Mouse (Mus musculus) kidney, embryonic 14.5 days (tissue): Measurements from ENCODE around the gene Rsf1. TPM values are rescaled to one million over a fixed set of nuclear protein-coding genes. Genes with fewer than 3 reads are reported as not detected.

Experiments used
- ATAC-seq: fragments of 200-750 bp; cut with Nextera tagmentation; 2 replicates; pipeline ENCODE4 v1.8.0; 2017; ENCODE audit warnings: moderate number of reproducible peaks, mild to moderate bottlenecking, moderate TSS enrichment, moderate library complexity; ENCODE audit not compliant: low FRiP score, low TSS enrichment
- H3K27ac ChIP-seq: fragments of 300-500 bp; sonication (generic); 2 replicates; pipeline ENCODE4 v1.5.1; 2014; ENCODE audit warnings: low read depth, mild to moderate bottlenecking, low read length, moderate library complexity, mixed read lengths
- H3K27me3 ChIP-seq: fragments of 300-500 bp; sonication (generic); 2 replicates; pipeline ENCODE4 v1.6.1; 2014; ENCODE audit warnings: mild to moderate bottlenecking, low read length; ENCODE audit not compliant: control insufficient read depth, insufficient read depth
- H3K36me3 ChIP-seq: fragments of 300-500 bp; sonication (generic); 2 replicates; pipeline ENCODE4 v1.6.1; 2014; ENCODE audit warnings: low read length, mixed read lengths; ENCODE audit not compliant: control insufficient read depth, insufficient read depth
- H3K4me1 ChIP-seq: fragments of 300-500 bp; sonication (generic); 2 replicates; pipeline ENCODE4 v1.6.1; 2014; ENCODE audit warnings: low read length, mixed read lengths; ENCODE audit not compliant: control insufficient read depth, insufficient read depth
- H3K4me2 ChIP-seq: fragments of 300-500 bp; sonication (generic); replicated peaks from 2 replicates; pipeline ENCODE4 v1.6.1; 2014; ENCODE audit warnings: low read depth, mild to moderate bottlenecking, low read length
- H3K4me3 ChIP-seq: fragments of 300-500 bp; sonication (generic); 2 replicates; pipeline ENCODE4 v1.5.1; 2014; ENCODE audit warnings: mild to moderate bottlenecking, low read length
- H3K9ac ChIP-seq: fragments of 300-500 bp; sonication (generic); 2 replicates; pipeline ENCODE4 v1.6.1; 2014; ENCODE audit warnings: low read depth, mild to moderate bottlenecking, low read length, moderate library complexity
- H3K9me3 ChIP-seq: fragments of 300-500 bp; sonication (generic); 2 replicates; pipeline ENCODE4 v1.6.1; 2016; ENCODE audit warnings: low read length; ENCODE audit not compliant: control insufficient read depth
- WGBS: fragments of 180-500 bp; shearing (Covaris S2); extraction: QIAGEN DNeasy Blood & Tissue Kit; methylation state at CpG from one replicate; pipeline ENCODE4 v1.1.7; 2014; 5-methylcytosine and 5-hydroxymethylcytosine counted together
- polyA plus RNA-seq: library from polyadenylated mRNA; unstranded; fragments of >200 nt; fragmentation: Nextera tagmentation; extraction: Ambion mirVana; gene quantifications from 2 replicates; pipeline ENCODE4 v1.2.1, GENCODE M21; 2014

Gene Rsf1
- polyA plus RNA-seq, 1 experiment from 2014 or later, result 28.4 TPM

GRCm38 (mm10) chr7:97621346-97621745 is 41.7 kb downstream of the Rsf1 start:
- WGBS, result 94% methylated on average over 5 of the region's 5 CpGs
- no peaks in the 10 kb centered on the region for H3K9me3 ChIP-seq
- H3K27ac ChIP-seq, result no peak overlapping the region
- no peaks in the 10 kb centered on the region for H3K4me1 ChIP-seq
- no peaks in the 10 kb centered on the region for H3K27me3 ChIP-seq
- peaks cover 5% of the 10 kb centered on the region; the same call in 1 of the 2 replicates for H3K36me3 ChIP-seq
- ATAC-seq, result no peak
- H3K9ac ChIP-seq, result no peak overlapping the region
- no peak overlapping the region for H3K4me2 ChIP-seq
- H3K4me3 ChIP-seq, result no peak overlapping the region

GRCm38 (mm10) chr7:97622676-97623075 is 43.0 kb downstream of the Rsf1 start:
- H3K4me1 ChIP-seq, result no peaks in the 10 kb centered on the region
- 90% methylated on average over 1 of the region's 1 CpGs for WGBS
- no peak overlapping the region for H3K4me3 ChIP-seq
- no peak overlapping the region for H3K9ac ChIP-seq
- H3K9me3 ChIP-seq, result no peaks in the 10 kb centered on the region
- no peak overlapping the region for H3K27ac ChIP-seq
- ATAC-seq, result no peak
- no peaks in the 10 kb centered on the region for H3K27me3 ChIP-seq
- H3K36me3 ChIP-seq, result peaks cover 3% of the 10 kb centered on the region; the same call in 1 of the 2 replicates
- H3K4me2 ChIP-seq, result no peak overlapping the region

DNA sequence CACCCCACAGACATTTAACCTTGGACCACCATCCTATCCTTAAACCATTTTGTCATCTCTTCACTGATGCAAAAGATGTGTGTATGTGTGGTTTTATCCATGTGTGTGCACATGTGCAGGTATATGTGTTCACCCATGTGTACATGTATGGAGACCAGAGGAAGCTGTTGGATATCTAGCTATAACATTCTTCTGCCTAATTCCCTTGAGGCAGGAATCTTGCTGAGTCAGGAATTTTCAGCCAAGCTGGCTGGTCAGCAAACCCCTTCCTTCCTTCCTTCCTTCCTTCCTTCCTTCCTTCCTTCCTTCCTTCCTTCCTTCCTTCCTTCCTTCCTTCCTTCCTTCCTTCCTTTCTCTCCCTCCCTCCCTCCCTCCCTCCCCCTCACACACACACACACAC is 43.7 kb downstream of the Rsf1 start:
- Histone ChIP-seq H3K4me3 (no peak overlapping the region), H3K27me3 (no peaks in the 10 kb centered on the region), H3K4me2 (no peak overlapping the region), H3K36me3 (no peaks in the 10 kb centered on the region), H3K27ac (no peak overlapping the region), H3K4me1 (no peaks in the 10 kb centered on the region), H3K9me3 (no peaks in the 10 kb centered on the region), H3K9ac (no peak overlapping the region)
- no peak for ATAC-seq

GRCm38 (mm10) chr7:97629351-97629750 is 49.7 kb downstream of the Rsf1 start:
- no peaks in the 10 kb centered on the region for H3K4me1 ChIP-seq
- H3K4me2 ChIP-seq, result no peak overlapping the region
- 69% methylated on average over 2 of the region's 2 CpGs for WGBS
- no peaks in the 10 kb centered on the region for H3K36me3 ChIP-seq
- no peak for ATAC-seq
- no peaks in the 10 kb centered on the region for H3K9me3 ChIP-seq
- no peak overlapping the region for H3K27ac ChIP-seq
- H3K27me3 ChIP-seq, result no peaks in the 10 kb centered on the region
- H3K9ac ChIP-seq, result no peak overlapping the region
- no peak overlapping the region for H3K4me3 ChIP-seq

- 92% methylated on average over 2 of the region's 2 CpGs for WGBS
- no peak overlapping the region for H3K4me3 ChIP-seq
Measured at GRCm38 (mm10) chr7:97631290-97631689, 51.6 kb downstream of the Rsf1 start.

DNA sequence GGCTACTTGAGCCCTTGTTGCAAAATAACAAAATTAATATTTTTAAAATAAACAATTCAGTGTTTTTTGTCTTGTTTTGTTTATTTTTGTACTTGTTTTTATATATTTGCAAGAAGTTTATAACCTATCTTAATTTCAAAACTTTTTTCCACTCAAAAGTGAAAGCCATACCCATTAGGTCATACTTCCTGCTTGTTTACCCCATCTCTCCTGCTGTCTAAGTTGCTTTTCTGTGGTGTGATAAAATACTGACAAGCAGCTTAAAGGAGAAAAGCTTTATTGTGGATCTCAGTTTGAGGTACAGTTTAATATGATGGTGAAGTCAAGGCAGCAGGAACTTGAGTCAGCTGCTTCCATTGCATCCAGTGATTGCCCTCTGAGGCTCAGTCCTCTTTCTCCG is 53.2 kb downstream of the Rsf1 start:
- H3K4me1 ChIP-seq, result no peaks in the 10 kb centered on the region
- H3K9me3 ChIP-seq, result no peaks in the 10 kb centered on the region
- no peak overlapping the region for H3K4me3 ChIP-seq
- no peaks in the 10 kb centered on the region for H3K27me3 ChIP-seq
- H3K36me3 ChIP-seq, result peaks cover 2% of the 10 kb centered on the region; the same call in 1 of the 2 replicates
- 100% methylated on average over 1 of the region's 1 CpGs for WGBS
- H3K4me2 ChIP-seq, result no peak overlapping the region
- no peak overlapping the region for H3K9ac ChIP-seq
- H3K27ac ChIP-seq, result no peak overlapping the region
- ATAC-seq, result no peak

More at GRCm38 (mm10) chr7:97631290-97631689, 51.6 kb downstream of the Rsf1 start:
- ATAC-seq, result no peak
- H3K36me3 ChIP-seq, result no peaks in the 10 kb centered on the region
- no peak overlapping the region for H3K9ac ChIP-seq
- no peak overlapping the region for H3K27ac ChIP-seq
- no peaks in the 10 kb centered on the region for H3K9me3 ChIP-seq
- no peaks in the 10 kb centered on the region for H3K27me3 ChIP-seq
- H3K4me2 ChIP-seq, result no peak overlapping the region
- H3K4me1 ChIP-seq, result no peaks in the 10 kb centered on the region

DNA sequence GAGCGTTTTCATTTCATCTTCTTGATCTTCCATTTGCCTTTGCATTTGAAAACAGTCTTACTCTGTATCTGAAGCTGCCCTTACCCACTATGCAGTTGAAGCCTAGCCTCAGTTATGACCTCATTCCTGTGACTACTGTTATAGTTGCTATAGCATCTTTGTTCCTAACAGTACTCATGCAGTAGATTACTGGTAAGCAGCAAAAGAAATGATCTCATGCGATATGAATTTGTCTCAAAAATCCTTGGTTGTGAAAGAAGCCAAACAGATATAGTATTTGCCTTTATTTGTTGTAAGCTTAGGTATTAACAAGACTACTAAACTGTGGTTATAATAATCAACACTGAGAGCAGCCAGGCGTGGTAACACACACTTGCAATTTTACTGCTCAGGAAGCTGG is 65.4 kb downstream of the Rsf1 start:
- Histone ChIP-seq H3K9me3 (no peaks in the 10 kb centered on the region), H3K4me3 (no peak overlapping the region), H3K9ac (no peak overlapping the region), H3K27me3 (no peaks in the 10 kb centered on the region), H3K36me3 (no peaks in the 10 kb centered on the region), H3K4me2 (no peak overlapping the region), H3K27ac (no peak overlapping the region), H3K4me1 (no peaks in the 10 kb centered on the region)
- WGBS, result 90% methylated on average over 3 of the region's 3 CpGs
- no peak for ATAC-seq

GRCm38 (mm10) chr7:97647656-97648055 is 68.0 kb downstream of the Rsf1 start:
- H3K9me3 ChIP-seq, result no peaks in the 10 kb centered on the region
- H3K4me1 ChIP-seq, result no peaks in the 10 kb centered on the region
- ATAC-seq, result no peak
- no peaks in the 10 kb centered on the region for H3K27me3 ChIP-seq
- H3K4me2 ChIP-seq, result no peak overlapping the region
- H3K9ac ChIP-seq, result no peak overlapping the region
- no peak overlapping the region for H3K27ac ChIP-seq
- no peak overlapping the region for H3K4me3 ChIP-seq
- 86% methylated on average over 5 of the region's 5 CpGs for WGBS
- H3K36me3 ChIP-seq, result peaks cover 3% of the 10 kb centered on the region; the same call in 1 of the 2 replicates

DNA sequence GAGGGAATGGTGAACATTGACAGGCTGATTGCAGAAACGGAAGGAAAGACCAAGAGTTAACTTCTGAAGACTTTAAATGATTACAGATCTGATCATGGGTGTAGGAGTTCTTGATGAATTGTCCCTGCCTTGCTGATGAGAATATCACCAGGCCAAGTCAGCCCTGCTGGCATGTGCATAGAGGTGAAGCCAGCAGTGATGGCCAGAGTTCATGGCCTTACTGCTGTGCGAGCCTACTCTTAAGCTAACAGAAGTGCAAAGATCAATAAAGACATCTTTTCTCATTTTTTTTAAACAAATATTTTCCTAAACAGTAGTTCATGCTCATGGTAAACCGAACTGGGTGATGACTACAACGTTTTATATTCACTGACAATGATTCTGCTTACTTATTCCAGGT is 71.0 kb downstream of the Rsf1 start:
- 91% methylated on average over 4 of the region's 4 CpGs for WGBS
- Histone ChIP-seq H3K4me3 (no peak overlapping the region), H3K36me3 (peaks cover 21% of the 10 kb centered on the region), H3K4me2 (no peak overlapping the region), H3K27ac (no peak overlapping the region), H3K9me3 (no peaks in the 10 kb centered on the region), H3K27me3 (no peaks in the 10 kb centered on the region), H3K4me1 (no peaks in the 10 kb centered on the region), H3K9ac (no peak overlapping the region)
- ATAC-seq, result no peak

DNA sequence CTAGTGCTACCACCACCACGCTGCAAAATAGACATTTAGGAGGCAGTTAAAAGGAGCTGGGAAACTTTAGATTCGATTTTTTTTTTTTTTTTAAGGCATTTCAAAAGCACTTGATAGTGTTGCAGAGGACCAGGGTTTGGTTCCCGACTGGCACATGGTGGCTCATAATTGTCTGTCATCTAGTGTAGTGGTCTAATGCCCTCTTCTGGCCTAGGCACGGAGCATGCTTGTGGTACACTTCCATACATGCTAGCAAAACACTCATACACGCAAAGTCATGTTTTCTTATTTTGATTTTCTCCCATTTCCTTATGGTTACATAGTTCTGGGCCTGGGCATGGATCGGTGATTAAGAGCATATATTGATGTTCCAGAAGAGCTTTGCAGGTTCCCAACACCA is 76.5 kb downstream of the Rsf1 start:
- WGBS, result 88% methylated on average over 6 of the region's 6 CpGs
- Histone ChIP-seq H3K9me3 (no peaks in the 10 kb centered on the region), H3K4me2 (no peak overlapping the region), H3K4me1 (no peaks in the 10 kb centered on the region), H3K4me3 (no peak overlapping the region), H3K27me3 (no peaks in the 10 kb centered on the region), H3K36me3 (peaks cover 31% of the 10 kb centered on the region), H3K27ac (no peak overlapping the region), H3K9ac (no peak overlapping the region)
- no peak for ATAC-seq
